Mouse (Mus musculus) heart, postnatal 14 days (tissue): ENCODE measurements around the gene Chchd1. TPM values are rescaled to one million over a fixed set of nuclear protein-coding genes. Genes with fewer than 3 reads are reported as not detected.

ENCODE experiments used
- DNase-seq, 2 experiments: peaks; one replicate each; pipeline ENCODE4 v3.0.0; 2021 to 2022
- intact Hi-C: fragments of 180-260 bp; cut with DNase I; formaldehyde crosslinking; loops from one replicate; pipeline ENCODE4 v1.15.1; 2025
- total RNA-seq, 2 experiments: library from RNA; stranded (reverse); gene quantifications; 2 replicates each; pipeline ENCODE4 v1.2.3; 2021

The Chchd1 gene
- total RNA-seq, 2 experiments from 2014 or later = 87.4 to 104 TPM

DNA sequence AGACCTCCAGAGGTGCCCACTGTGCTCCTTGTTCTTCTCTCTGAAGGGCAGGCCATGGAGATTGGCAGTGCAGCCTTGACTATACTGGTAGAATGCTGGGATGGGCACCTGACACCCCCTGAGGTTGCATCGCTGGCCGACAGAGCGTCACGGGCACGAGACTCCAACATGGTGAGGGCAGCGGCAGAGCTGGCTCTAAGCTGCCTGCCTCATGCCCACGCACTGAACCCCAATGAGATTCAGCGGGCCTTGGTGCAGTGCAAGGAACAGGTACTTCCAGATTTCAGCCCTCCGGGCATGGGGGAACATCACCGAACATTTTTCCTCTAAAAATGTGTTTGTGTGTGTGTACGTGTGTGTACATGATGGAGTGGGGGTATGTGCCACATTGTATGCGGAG, 17.0 kb downstream of the Chchd1 start:
- intact Hi-C loops = loop anchor here (5.0 kb wide), 2 partner anchors 153 to 1113 kb away; no protein-coding TSS in a partner anchor
- DNase-seq = no peak

DNA sequence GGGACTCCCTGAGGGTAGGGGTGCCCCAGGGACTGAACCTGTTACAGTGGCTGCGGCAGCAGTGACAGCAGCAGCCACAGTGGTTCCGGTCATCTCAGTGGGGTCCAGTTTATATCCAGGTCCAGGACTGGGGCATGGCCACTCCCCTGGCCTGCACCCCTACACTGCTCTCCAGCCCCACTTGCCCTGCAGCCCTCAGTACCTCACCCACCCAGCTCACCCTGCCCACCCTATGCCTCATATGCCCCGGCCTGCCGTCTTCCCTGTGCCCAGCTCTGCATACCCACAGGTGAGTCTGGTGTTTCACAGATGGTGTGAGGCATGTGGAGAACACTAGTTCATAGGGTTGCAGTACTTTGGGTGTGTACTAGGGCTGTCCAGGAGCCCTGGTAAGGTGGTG, 18.6 kb downstream of the Chchd1 start:
- intact Hi-C loops = loop anchor here (5.0 kb wide), 2 partner anchors 151 to 1111 kb away; no protein-coding TSS in a partner anchor
- DNase-seq = no peak

DNA sequence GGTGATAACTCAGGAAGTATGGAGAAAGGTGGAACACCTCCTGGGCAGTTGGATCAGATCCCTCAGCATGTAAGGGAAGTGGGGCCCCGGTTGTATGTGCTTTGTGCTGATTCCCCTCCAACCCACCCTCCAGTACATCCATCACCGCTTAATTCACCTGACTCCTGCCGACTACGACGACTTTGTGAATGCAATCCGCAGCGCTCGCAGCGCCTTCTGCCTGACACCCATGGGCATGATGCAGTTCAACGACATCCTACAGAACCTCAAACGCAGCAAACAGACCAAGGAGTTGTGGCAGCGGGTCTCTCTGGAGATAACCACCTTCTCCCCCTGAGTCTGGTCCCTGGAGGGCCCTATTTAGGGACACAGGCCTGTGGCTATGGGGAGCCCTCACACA, 20.2 kb downstream of the Chchd1 start:
- intact Hi-C loops = loop anchor here (5.0 kb wide), 2 partner anchors 149 to 1109 kb away; no protein-coding TSS in a partner anchor
- DNase-seq = no peak

DNA sequence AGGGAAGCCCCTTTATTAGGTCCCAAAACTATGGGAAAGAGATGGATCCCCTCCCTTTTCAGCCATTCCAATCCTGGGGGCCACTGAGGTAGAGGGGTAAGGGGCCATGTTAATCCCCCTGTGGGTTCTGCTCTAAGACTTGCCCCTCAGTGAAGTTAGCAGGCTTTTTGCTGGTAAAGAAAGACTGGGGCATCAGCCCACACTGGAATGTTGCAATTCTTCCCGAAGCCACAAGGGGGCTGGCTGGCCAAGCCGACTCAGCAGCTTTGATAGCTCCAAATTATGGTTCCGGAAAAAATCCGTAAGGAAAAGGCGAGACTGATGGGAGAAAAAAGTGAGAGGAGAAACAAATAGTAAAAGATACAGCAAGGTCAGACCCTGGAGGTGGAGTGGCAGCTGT, 21.2 kb downstream of the Chchd1 start:
- intact Hi-C loops = loop anchor here (5.0 kb wide), 2 partner anchors 148 to 1108 kb away; no protein-coding TSS in a partner anchor
- peak; percentile 67 to 82 for DNase-seq

DNA sequence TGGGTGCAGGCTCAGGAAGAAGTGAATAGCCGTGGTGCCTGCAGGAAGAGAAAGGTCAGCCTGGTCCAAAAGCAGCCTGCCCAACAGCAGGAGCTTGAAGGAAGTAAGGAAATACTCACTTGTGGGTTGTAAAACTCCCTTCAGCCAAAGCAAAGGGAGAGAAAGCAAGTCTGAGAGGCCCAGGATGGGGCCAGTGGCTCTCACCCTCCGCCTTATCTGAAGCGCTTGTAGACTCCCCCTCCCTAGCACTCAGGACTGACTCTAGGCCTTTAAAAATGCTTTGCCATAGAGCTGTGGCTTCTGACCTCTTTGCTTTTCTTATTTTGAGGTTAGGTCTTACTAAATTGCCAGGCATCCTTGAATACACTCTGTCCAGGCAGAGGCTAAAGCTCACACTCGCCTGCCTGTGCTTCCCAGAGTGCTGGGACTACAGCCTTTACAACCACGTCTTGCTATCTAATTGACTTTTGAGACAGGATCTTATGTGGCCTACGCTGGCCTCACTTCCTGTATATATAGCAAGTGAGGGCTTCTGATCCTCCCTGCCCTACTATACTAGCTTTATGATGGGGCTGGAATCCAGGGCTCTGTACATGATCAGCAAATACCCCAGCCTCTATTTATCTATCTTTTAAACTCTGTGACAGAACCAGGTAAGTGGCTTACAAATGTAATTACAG, 23.0 kb downstream of the Chchd1 start:
- intact Hi-C loops = loop anchor here (2.0 kb wide), 1 partner anchor 13 kb away; no protein-coding TSS in a partner anchor

DNA sequence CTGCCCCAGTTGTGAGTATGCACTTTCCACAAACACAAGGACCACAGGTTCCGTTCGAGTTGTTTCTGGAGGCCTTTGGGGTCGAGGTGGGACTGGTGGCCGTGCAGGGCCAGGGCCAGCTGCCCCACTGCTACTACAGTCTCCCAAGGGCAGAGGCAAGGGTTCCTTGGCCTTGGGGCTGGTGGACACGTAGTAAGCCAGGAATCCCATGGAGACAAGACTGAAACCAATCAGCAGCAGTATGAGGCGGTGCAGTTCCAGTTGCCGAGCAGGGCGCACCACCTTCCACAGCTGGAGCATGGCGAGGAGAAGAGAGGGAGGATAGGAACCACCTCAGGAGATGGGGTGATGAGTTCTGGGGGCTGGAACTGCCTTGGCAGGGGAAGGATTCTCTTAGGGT, 27.1 kb downstream of the Chchd1 start:
- intact Hi-C loops = no loop called here
- no peak for DNase-seq

More for the DNA sequence above, 23.0 kb downstream of the Chchd1 start:
- DNase-seq = no peak

DNA sequence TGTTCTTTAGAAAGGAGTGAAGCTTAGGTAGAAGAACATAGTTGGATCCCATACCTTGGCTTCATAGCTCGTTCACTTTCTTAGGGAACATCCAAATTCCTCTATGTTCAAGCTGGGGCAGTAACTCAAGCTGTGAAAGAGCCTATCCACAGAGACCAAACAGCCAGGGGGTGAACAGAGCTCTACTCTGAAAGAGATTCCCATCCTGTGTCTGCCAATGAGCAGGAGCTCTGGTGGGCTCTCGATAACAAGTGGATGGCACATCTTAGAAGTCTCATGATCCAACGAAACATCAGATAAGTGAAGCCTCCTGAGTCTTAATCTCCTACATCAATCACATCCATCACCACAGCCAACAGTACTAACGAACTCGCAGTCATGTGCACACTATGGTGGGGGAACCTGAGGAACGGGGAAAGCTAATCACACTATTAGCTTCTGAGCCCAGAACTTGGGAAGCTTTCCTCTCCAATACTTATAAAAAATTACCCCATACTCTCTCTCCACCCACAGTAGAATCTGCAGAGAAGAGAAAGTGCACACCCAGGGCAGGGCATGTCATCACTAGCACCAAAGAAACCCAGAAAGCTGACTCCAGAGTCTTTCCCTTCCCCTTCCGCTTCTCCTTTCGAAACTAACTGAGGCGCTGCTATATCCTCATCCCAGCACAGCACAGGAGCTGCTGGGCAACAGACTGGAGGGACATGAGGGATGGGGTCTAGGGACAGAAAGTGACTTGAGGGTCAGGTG, 28.2 kb downstream of the Chchd1 start:
- no peak for DNase-seq

DNA sequence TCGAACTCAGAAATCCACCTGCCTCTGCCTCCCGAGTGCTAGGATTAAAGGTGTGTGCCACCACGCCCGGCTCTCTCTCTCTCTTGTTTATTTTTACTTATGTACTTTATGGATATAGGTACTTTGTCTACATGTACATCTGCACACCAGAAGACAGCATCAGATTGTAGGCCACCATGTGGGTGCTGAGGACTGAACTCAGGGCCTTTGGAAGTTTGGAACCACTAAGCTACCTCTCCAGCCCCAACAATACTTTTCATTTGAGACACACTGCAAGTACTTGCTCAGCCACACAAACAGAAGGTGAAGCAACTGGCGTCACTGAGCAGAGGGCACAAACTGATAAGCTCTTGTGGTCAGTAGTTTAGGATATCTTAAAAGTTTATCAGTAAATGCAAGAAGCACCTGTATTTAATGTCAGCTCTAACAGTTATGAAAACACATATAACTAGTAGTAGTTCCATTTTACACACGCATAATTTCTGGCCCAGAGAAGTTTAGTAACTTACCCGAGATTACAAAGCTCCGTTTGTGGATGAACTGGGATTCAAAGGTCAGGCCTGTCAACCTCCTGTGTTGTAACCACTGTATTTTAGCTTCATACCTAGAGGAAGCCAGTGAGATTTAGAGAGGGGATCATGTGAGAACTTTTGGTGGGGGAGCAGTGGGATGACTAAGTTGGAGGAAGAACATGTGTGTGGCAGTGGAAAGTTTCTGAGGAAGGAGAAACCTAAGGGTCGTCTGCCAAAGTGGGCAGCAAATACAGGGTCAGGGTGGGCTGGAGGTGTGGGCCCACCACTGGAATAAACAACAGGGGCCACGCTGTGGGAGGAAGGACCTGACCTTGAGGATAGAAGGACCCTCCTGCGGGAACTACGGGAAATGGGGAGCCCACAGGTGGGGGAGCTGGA, 30.5 kb downstream of the Chchd1 start:
- intact Hi-C loops = no loop called here
- DNase-seq = no peak

More for the DNA sequence above, 28.2 kb downstream of the Chchd1 start:
- intact Hi-C loops = no loop called here

DNA sequence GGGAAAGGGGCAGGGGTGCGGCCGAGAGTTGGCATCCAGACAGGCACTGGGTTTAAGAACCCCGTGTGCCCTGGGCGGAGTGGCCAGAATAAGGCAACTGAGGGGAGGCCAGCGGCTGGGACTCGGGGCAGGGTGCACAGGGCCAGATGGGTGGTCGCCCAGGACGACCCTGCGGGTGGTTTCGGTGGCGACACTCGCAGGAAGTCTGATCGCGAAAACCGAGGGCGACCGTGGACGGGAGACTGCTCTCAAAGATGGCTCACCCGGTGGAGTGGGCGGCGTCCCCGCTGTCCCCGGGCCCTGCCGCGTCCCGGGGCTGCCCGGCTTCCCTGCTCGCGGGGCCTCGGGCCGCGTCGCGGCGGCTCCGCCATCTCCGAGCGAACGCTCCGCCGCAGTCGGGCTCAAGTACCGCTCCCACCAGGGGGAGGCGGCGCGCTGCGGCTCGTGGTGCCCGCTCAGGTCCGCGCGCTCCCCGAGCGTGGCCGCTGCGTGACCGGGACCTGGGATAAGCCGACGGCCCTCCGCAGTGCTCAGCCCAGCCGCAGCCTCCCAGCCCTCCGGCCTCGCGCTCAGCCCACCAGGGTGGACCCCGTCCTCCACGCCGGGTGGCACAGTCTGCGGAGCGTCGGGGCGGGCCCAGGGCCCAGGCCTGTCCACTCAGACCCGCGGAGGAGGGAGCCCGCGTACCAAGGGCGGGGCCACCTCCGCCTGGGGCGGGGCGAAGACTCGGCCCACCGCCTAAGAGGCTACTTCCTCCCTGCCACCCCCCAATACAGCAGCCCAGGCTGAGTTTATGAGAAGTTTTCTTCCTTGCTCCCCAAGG, 31.4 kb downstream of the Chchd1 start, which contains the start of gene Ndst2:
Gene Ndst2, minus strand, starts transcription at position 611 of the 823 bp plus-strand sequence.
- intact Hi-C loops = no loop called here
- peak; percentile 90 to 91 for DNase-seq

DNA sequence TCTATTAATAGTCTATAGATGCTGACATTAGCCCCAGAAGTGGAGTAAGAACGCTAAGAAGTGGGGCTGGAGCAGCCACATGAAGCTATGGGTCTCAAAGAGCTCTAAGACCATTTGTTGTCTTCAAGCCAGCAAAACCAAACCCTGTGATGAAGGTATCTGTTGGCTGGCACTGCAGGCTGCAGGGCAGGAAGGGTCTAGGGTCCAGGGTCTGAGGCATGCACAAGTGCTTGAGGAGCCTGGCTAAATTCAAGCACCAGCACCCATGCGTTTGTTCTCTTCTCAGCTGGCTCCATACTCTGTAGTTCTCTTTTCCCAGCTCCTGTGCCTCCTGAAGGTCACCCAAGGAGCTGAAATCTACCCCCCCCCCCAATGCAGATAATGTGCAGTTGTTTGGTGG, 32.2 kb downstream of the Chchd1 start:
- intact Hi-C loops = no loop called here
- no peak for DNase-seq

DNA sequence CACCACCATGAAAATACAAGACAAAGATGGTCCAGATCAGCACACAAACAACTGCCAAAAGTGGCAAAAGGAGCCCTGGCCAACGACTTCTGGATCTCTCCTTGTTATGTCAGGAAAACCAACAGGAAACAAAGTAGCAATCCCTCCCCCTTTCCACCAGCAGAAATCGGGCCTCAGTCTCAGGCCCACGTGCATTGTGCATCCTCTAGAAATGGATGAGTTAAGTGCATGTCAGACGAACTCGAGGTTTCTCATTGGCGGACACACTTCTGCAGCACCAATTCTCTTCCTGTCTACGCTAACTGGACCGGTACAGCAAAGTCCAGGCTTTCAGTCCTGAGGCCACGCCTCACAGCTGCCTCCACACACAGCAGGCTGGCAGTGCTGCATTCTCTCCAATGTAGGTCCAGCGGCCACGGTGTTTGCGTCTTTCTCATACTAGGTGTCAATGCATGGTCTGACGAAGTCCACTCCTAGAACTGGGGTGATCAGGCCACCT, 33.1 kb downstream of the Chchd1 start:
- DNase-seq = no peak
- intact Hi-C loops = no loop called here

DNA sequence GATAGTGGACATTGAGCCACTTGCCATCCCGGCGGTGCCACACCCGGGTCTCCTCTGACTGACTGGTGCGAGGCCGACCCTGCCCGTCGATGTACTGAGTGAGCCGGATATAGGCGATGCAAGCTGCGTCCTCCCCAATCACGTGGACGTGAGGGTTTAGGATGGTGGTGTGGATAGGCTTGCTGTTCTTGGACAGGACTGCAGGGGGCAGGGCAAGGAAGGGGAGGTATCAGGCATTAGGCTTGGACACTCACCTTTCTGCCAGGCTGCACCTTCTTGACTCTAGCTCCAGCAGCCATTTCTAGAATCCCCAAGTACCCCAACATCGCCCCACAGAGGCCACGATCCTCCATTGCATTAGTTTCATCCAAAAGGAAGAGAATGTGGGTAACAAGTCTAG, 34.5 kb downstream of the Chchd1 start:
- intact Hi-C loops = no loop called here

DNA sequence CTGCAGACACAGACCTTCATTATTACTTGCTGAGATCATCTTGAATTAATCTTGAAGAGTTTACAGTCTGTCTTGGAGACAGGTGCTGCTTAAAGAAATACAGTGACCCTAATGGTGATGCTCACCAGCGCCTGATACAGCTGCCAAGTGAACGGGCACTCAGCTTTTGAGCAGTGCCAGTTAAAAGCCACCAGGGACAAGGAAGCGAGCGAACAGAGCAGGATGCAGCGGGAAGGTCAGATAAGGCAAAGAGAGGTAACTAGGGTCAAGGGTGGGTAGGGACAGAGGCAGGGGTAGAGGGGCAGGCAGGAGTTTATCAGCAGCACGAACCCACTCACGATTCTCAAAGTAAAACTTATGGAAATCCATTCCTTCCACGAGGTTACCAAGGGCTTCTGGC, 35.7 kb downstream of the Chchd1 start:
- no peak for DNase-seq
- intact Hi-C loops = loop anchor here (2.0 kb wide), 1 partner anchor 24 kb away; no protein-coding TSS in a partner anchor

More for the DNA sequence above, 34.5 kb downstream of the Chchd1 start:
- peak; percentile 63 to 70 for DNase-seq

DNA sequence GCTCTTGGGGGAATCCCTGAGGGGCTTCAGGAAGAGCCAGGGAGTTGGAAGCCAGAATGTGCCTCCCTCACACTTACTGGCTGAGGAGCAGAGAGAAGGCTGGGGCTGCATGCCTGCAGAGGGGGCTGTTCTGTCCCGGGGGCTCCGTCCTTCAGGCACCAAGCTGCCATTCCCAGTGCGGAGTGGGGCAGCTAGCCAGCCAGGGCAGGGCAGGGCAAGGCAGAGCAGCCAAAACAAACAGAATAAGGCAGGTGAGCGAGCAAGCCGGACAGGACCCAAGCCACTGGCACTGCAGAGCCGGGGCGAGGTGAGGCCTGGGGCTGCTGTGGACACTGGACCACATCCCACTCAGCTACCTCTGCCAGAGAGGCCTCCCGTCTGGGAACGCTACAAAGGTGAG, 38.5 kb downstream of the Chchd1 start:
- DNase-seq = no peak
- intact Hi-C loops = no loop called here

DNA sequence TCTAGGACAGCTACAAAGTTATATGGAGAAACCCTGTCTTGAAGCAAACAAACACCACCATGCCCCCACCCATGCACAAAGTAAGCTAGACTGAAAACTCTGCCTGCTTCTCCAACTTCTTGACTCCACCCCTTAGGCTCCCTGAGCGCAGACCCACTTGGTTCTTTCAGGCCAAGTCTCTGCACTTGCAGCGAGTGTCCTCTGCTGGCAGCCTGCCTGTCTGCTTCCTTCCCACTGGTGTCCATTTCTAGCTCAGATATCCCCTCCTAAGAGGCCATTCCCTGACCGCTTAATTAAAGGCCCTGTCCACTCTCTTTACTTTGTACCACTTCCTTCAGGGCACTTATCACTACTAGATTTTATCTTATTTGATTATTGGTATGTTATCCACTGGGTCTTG, 40.8 kb downstream of the Chchd1 start:
- DNase-seq = peak; percentile 42 to 50
- intact Hi-C loops = no loop called here

DNA sequence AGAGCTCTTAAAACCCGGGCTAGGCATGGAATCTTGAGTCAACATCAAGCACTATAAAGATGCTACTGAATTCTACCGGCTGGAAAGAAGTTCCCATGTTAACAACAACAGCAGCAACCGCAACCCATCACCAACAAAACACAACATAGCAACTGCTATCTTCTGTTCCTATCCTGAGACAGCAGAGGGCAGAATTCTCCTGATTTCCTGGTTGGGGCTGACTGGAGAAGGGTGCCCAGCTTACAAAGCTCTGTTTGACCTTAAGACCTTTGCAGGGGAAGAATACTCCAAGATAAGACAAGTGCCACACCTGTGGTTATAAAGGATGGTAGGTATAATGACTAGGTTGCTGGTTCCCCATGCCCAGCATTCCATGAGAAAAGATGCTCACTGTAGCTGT, 44.1 kb downstream of the Chchd1 start:
- no peak for DNase-seq
- intact Hi-C loops = no loop called here

DNA sequence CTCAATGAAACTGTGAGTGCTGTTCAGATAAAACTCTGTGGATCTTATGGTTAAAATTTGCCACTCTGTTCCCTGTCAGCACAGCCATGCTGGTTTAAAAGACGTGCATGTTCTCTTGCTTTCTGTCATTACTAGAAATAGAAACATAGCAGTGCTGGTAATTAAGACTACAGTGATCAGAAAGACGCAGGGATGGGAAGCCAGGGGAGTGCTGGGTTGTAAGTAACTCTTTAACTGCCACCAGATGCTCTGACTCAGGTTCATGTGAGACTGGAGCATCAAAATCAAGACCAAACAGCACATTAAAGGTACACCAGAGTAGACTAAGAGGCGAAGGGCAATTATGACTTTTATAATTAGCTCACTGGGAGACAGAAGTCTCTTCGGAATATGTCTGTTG, 45.6 kb downstream of the Chchd1 start:
- no peak for DNase-seq
- intact Hi-C loops = no loop called here

DNA sequence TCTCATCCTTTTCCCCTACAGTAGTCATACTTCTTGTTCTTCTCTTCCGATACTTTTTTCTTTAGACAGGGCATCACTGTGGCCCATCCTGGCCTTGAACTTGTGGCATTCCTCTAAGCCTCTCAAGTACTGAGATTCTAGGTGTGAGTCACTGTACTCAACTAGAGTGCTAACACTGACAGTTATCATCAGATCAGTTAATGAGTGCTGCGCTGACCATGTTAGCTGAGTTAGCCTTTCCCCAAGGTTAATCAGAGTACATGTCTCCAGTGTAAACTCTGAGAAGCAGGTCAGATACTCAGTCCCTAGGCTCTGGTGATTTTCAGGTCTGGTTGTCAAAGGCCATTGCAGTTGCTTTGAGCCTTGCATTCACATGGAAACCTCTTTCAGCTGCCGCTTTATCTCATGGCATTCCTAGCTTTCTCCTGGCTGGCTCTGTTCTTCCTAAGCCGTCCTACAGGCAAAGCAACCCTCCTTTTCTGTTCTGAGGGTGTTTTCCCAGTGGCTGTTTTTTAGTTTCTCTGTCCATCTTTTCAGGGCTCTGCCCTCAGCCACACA, 46.8 kb downstream of the Chchd1 start:
- DNase-seq = no peak
- intact Hi-C loops = no loop called here

DNA sequence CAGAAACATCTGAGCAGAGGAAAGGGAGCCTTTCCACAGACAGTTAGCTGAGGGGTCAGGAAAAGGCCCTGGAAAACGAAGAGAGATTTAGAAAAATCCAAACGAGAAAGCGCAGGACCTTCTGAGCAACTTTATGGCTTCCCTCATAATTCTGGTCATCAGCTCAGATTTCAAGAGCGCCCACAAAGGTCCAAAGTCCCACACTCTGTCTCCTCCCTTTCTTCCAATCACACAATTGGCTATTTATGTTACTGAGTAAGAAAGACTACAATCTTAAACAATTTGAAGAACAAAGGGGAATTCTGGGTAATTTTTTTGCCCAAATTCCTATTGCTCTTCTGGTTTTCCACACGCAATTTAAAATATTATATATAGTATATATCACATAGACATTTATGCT, 47.7 kb downstream of the Chchd1 start:
- intact Hi-C loops = no loop called here
- no peak for DNase-seq
